Mouse (Mus musculus): ENCODE results near the gene Rbfox3.

Gene Rbfox3

GRCm38 (mm10) chr11:118512257-118512910, 399.0 kb downstream of the Rbfox3 start:
- DNase-seq (ENCODE audit: extremely low read depth, low read depth): no peak

- DNase-seq (ENCODE audit: extremely low read depth, low read depth): no peak
These were observed 399.5 kb downstream of the Rbfox3 start for GRCm38 (mm10) chr11:118511851-118512250.

- no peak for DNase-seq (ENCODE audit: extremely low read depth, low read depth)
These were observed 403.1 kb downstream of the Rbfox3 start for GRCm38 (mm10) chr11:118508341-118508740.

GRCm38 (mm10) chr11:118507904-118508303, 403.5 kb downstream of the Rbfox3 start:
- DNase-seq (ENCODE audit: extremely low read depth, low read depth): no peak

GRCm38 (mm10) chr11:118507095-118507494, 404.3 kb downstream of the Rbfox3 start:
- no peak for DNase-seq (ENCODE audit: extremely low read depth, low read depth)

- DNase-seq (ENCODE audit: extremely low read depth, low read depth): no peak
These were observed 407.3 kb downstream of the Rbfox3 start for GRCm38 (mm10) chr11:118504180-118504454.

GRCm38 (mm10) chr11:118503418-118504179, 407.8 kb downstream of the Rbfox3 start:
- no peak for DNase-seq (ENCODE audit: extremely low read depth, low read depth)

- DNase-seq (ENCODE audit: extremely low read depth, low read depth): no peak
These were observed 408.4 kb downstream of the Rbfox3 start for GRCm38 (mm10) chr11:118502990-118503389.

GRCm38 (mm10) chr11:118496066-118496689, 415.2 kb downstream of the Rbfox3 start:
- DNase-seq (ENCODE audit: extremely low read depth, low read depth): no peak

- no peak for DNase-seq (ENCODE audit: extremely low read depth, low read depth)
These were observed 416.3 kb downstream of the Rbfox3 start for GRCm38 (mm10) chr11:118495065-118495464.

GRCm38 (mm10) chr11:118494001-118494737, 417.2 kb downstream of the Rbfox3 start:
- no peak for DNase-seq (ENCODE audit: extremely low read depth, low read depth)

- DNase-seq (ENCODE audit: extremely low read depth, low read depth): no peak
These were observed 417.9 kb downstream of the Rbfox3 start for GRCm38 (mm10) chr11:118493458-118493857.

GRCm38 (mm10) chr11:118491230-118491629, 420.2 kb downstream of the Rbfox3 start:
- no peak for DNase-seq (ENCODE audit: extremely low read depth, low read depth)

- no peak for DNase-seq (ENCODE audit: extremely low read depth, low read depth)
These were observed 420.7 kb downstream of the Rbfox3 start for GRCm38 (mm10) chr11:118490566-118491218.

GRCm38 (mm10) chr11:118488907-118489270, 422.5 kb downstream of the Rbfox3 start:
- no peak for DNase-seq (ENCODE audit: extremely low read depth, low read depth)

- DNase-seq (ENCODE audit: extremely low read depth, low read depth): no peak
These were observed 423.0 kb downstream of the Rbfox3 start for GRCm38 (mm10) chr11:118488191-118488906.

- no peak for DNase-seq (ENCODE audit: extremely low read depth, low read depth)
These were observed 424.3 kb downstream of the Rbfox3 start for GRCm38 (mm10) chr11:118486881-118487772.

GRCm38 (mm10) chr11:118486281-118486680, 425.1 kb downstream of the Rbfox3 start:
- no peak for DNase-seq (ENCODE audit: extremely low read depth, low read depth)

- no peak for DNase-seq (ENCODE audit: extremely low read depth, low read depth)
These were observed 425.6 kb downstream of the Rbfox3 start for GRCm38 (mm10) chr11:118485780-118486179.

GRCm38 (mm10) chr11:118485338-118485737, 426.1 kb downstream of the Rbfox3 start:
- no peak for DNase-seq (ENCODE audit: extremely low read depth, low read depth)
